Mouse (Mus musculus): ENCODE results near the gene Kcnmb4. TPM values are rescaled to one million over a fixed set of nuclear protein-coding genes. Genes with fewer than 3 reads are reported as not detected.

The Kcnmb4 gene
- polyA plus RNA-seq, 1 experiment = 11.3 TPM

GRCm38 (mm10) chr10:116416726-116417125, 57.0 kb downstream of the Kcnmb4 start:
- no peak overlapping the region for H3K4me3 ChIP-seq (replicated peaks; ENCODE audit: extremely low read depth, low read depth, low read length)
- DNase-seq = no peak
- WGBS = 40% methylated on average over 5 of the region's 5 CpGs
- H3K4me1 ChIP-seq (ENCODE audit: control insufficient read depth, insufficient read depth, low read length) = no peaks in the 10 kb centered on the region
- TF ChIP-seq POLR2A (IDR thresholded peaks at IDR 0.05; ENCODE audit: borderline replicate concordance, extremely low read depth, low read depth, low read length) (no peak), CTCF (IDR thresholded peaks at IDR 0.05; ENCODE audit: insufficient read depth, low read length) (no peak)

- DNase-seq = no peak
- Histone ChIP-seq H3K4me1 (ENCODE audit: control insufficient read depth, insufficient read depth, low read length) (no peaks in the 10 kb centered on the region), H3K4me3 (replicated peaks; ENCODE audit: extremely low read depth, low read depth, low read length) (no peak overlapping the region)
- 60% methylated on average over 6 of the region's 6 CpGs for WGBS
- TF ChIP-seq CTCF (IDR thresholded peaks at IDR 0.05; ENCODE audit: insufficient read depth, low read length) (no peak), POLR2A (IDR thresholded peaks at IDR 0.05; ENCODE audit: borderline replicate concordance, extremely low read depth, low read depth, low read length) (no peak)
Observed at GRCm38 (mm10) chr10:116416142-116416541, 57.5 kb downstream of the Kcnmb4 start.

- no peak for TF ChIP-seq POLR2A (IDR thresholded peaks at IDR 0.05; ENCODE audit: borderline replicate concordance, extremely low read depth, low read depth, low read length)
- TF ChIP-seq CTCF (IDR thresholded peaks at IDR 0.05; ENCODE audit: insufficient read depth, low read length) = no peak
- no peak for DNase-seq
- no peaks in the 10 kb centered on the region for H3K4me1 ChIP-seq (ENCODE audit: control insufficient read depth, insufficient read depth, low read length)
- H3K4me3 ChIP-seq (replicated peaks; ENCODE audit: extremely low read depth, low read depth, low read length) = no peak overlapping the region
- WGBS = 24% methylated on average over 9 of the region's 9 CpGs
Observed at GRCm38 (mm10) chr10:116410826-116411225, 62.9 kb downstream of the Kcnmb4 start.

- H3K4me1 ChIP-seq (ENCODE audit: control insufficient read depth, insufficient read depth, low read length) = no peaks in the 10 kb centered on the region
- WGBS = 54% methylated on average over 19 of the region's 19 CpGs
- H3K4me3 ChIP-seq (replicated peaks; ENCODE audit: extremely low read depth, low read depth, low read length) = no peak overlapping the region
- TF ChIP-seq POLR2A (IDR thresholded peaks at IDR 0.05; ENCODE audit: borderline replicate concordance, extremely low read depth, low read depth, low read length) (no peak), CTCF (IDR thresholded peaks at IDR 0.05; ENCODE audit: insufficient read depth, low read length) (no peak)
- no peak for DNase-seq
Observed at GRCm38 (mm10) chr10:116407684-116408359, 65.9 kb downstream of the Kcnmb4 start.

GRCm38 (mm10) chr10:116405011-116405410, 68.7 kb downstream of the Kcnmb4 start:
- Histone ChIP-seq H3K4me3 (replicated peaks; ENCODE audit: extremely low read depth, low read depth, low read length) (no peak overlapping the region), H3K4me1 (ENCODE audit: control insufficient read depth, insufficient read depth, low read length) (no peaks in the 10 kb centered on the region)
- DNase-seq = no peak
- no peak for TF ChIP-seq POLR2A (IDR thresholded peaks at IDR 0.05; ENCODE audit: borderline replicate concordance, extremely low read depth, low read depth, low read length)
- no peak for TF ChIP-seq CTCF (IDR thresholded peaks at IDR 0.05; ENCODE audit: insufficient read depth, low read length)
- 96% methylated on average over 6 of the region's 6 CpGs for WGBS

GRCm38 (mm10) chr10:116403679-116404078, 70.0 kb downstream of the Kcnmb4 start:
- no peak for DNase-seq
- Histone ChIP-seq H3K4me3 (replicated peaks; ENCODE audit: extremely low read depth, low read depth, low read length) (no peak overlapping the region), H3K4me1 (ENCODE audit: control insufficient read depth, insufficient read depth, low read length) (no peaks in the 10 kb centered on the region)
- no peak for TF ChIP-seq CTCF (IDR thresholded peaks at IDR 0.05; ENCODE audit: insufficient read depth, low read length)
- TF ChIP-seq POLR2A (IDR thresholded peaks at IDR 0.05; ENCODE audit: borderline replicate concordance, extremely low read depth, low read depth, low read length) = no peak
- 52% methylated on average over 4 of the region's 4 CpGs for WGBS

- WGBS = 61% methylated on average over 6 of the region's 6 CpGs
- no peak for DNase-seq
- no peak overlapping the region for H3K4me3 ChIP-seq (replicated peaks; ENCODE audit: extremely low read depth, low read depth, low read length)
- no peaks in the 10 kb centered on the region for H3K4me1 ChIP-seq (ENCODE audit: control insufficient read depth, insufficient read depth, low read length)
- TF ChIP-seq CTCF (IDR thresholded peaks at IDR 0.05; ENCODE audit: insufficient read depth, low read length) (no peak), POLR2A (IDR thresholded peaks at IDR 0.05; ENCODE audit: borderline replicate concordance, extremely low read depth, low read depth, low read length) (no peak)
Observed at GRCm38 (mm10) chr10:116402742-116403425, 70.8 kb downstream of the Kcnmb4 start.

GRCm38 (mm10) chr10:116397973-116398372, 75.7 kb downstream of the Kcnmb4 start:
- Histone ChIP-seq H3K4me3 (replicated peaks; ENCODE audit: extremely low read depth, low read depth, low read length) (no peak overlapping the region), H3K4me1 (ENCODE audit: control insufficient read depth, insufficient read depth, low read length) (no peaks in the 10 kb centered on the region)
- DNase-seq = no peak
- no peak for TF ChIP-seq POLR2A (IDR thresholded peaks at IDR 0.05; ENCODE audit: borderline replicate concordance, extremely low read depth, low read depth, low read length)
- no peak for TF ChIP-seq CTCF (IDR thresholded peaks at IDR 0.05; ENCODE audit: insufficient read depth, low read length)
- WGBS = 49% methylated on average over 12 of the region's 12 CpGs

GRCm38 (mm10) chr10:116397573-116397972, 76.1 kb downstream of the Kcnmb4 start:
- no peak for DNase-seq
- Histone ChIP-seq H3K4me1 (ENCODE audit: control insufficient read depth, insufficient read depth, low read length) (no peaks in the 10 kb centered on the region), H3K4me3 (replicated peaks; ENCODE audit: extremely low read depth, low read depth, low read length) (no peak overlapping the region)
- TF ChIP-seq CTCF (IDR thresholded peaks at IDR 0.05; ENCODE audit: insufficient read depth, low read length) = no peak
- 33% methylated on average over 14 of the region's 14 CpGs for WGBS

GRCm38 (mm10) chr10:116396966-116397365, 76.7 kb downstream of the Kcnmb4 start:
- Histone ChIP-seq H3K4me3 (replicated peaks; ENCODE audit: extremely low read depth, low read depth, low read length) (no peak overlapping the region), H3K4me1 (ENCODE audit: control insufficient read depth, insufficient read depth, low read length) (no peaks in the 10 kb centered on the region)
- DNase-seq = no peak
- TF ChIP-seq POLR2A (IDR thresholded peaks at IDR 0.05; ENCODE audit: borderline replicate concordance, extremely low read depth, low read depth, low read length) = no peak
- no peak for TF ChIP-seq CTCF (IDR thresholded peaks at IDR 0.05; ENCODE audit: insufficient read depth, low read length)
- WGBS = 91% methylated on average over 13 of the region's 13 CpGs
